Mouse (Mus musculus): ENCODE measurements at regions not wholly inside any gene's neighbourhood (a gene's known extent, or its start where the extent isn't known, plus 50 kb on each side); places are given as distances from the start of the nearest gene placed in this dataset.

DNA sequence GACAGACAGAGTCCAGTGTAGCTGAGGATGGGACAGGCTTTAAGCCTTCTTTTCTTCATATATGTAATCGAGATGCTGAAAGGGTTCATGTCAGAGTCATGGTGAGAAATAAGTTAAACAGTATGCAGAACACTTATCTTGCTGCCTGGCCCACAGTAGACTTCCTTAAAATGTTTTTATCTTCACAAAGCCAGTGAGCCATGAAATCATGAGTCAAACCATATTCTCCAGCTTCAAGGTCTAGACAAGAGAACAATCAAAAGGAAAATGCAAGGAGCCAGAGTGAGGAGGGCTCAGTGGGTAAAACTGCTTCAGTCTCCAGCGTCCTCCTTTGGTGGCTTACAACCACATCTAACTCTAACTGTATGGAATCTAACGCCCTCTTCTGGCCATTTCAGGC lies 103.7 kb upstream of the Onecut1 start:
- ATAC-seq: no peak
- ChIA-PET CTCF (no interaction called here), POLR2A (no interaction called here)

DNA sequence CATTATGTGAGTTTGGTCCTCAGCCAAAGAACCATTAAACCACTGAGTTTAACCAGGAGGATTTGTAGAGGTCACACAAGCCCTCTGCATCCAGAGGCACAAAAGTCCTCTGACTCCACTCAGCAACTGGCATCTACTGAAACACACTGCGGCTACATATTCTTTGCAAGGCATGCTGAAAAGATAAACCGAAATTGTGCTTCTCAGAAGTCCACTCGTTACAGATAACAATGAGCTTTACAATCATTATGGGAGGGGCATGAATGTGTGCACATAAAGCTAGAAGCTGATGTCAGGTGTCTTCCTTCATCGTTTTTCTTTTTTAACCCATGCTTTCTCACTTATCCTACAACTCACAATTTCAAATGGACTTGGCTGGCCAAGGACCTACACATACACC lies 102.8 kb upstream of the Onecut1 start:
- POLR2A ChIA-PET: no interaction called here
- no peak for DNase-seq (ENCODE audit: low read depth, low spot score)
- ATAC-seq: no peak
- CTCF ChIA-PET: no interaction called here
- H3K27me3 ChIP-seq: peaks cover 4% of the 10 kb centered on the region
- TF ChIP-seq CTCF (IDR thresholded peaks at IDR 0.05): no peak
- in situ Hi-C loops (cut with MboI; ENCODE audit: low pct_unique_long_range_greater_than_20kb): no loop called here

More for the DNA sequence above, 103.7 kb upstream of the Onecut1 start:
- in situ Hi-C loops (cut with MboI; ENCODE audit: low pct_unique_long_range_greater_than_20kb): no loop called here
- H3K27me3 ChIP-seq: peaks cover 4% of the 10 kb centered on the region
- peak; percentile 18 for TF ChIP-seq CTCF (IDR thresholded peaks at IDR 0.05)
- DNase-seq (ENCODE audit: low read depth, low spot score): no peak

DNA sequence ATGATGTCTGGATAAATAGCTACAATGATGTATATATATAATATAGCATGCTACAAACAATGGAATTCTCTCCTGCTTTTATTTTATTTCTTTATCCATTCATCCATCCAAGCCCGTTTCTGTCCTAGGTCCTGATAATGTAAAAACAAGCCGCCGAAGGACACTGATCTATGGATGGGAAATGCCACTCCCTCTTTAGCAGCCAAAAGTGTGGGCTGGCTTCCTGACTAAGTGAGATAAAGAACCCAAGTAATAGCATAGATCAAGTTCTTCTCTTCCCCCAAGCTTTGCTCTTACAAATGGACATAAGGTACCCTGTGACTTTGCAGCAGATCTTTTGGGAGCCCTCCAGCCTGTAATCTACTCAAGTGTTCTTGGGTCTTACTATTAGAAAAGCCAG lies 81.3 kb upstream of the Onecut1 start:
- no peak for ATAC-seq
- in situ Hi-C loops (cut with MboI; ENCODE audit: low pct_unique_long_range_greater_than_20kb): no loop called here
- TF ChIP-seq CTCF (IDR thresholded peaks at IDR 0.05): no peak
- H3K27me3 ChIP-seq: peaks cover 12% of the 10 kb centered on the region
- no peak for DNase-seq (ENCODE audit: low read depth, low spot score)
- ChIA-PET POLR2A (no interaction called here), CTCF (no interaction called here)

DNA sequence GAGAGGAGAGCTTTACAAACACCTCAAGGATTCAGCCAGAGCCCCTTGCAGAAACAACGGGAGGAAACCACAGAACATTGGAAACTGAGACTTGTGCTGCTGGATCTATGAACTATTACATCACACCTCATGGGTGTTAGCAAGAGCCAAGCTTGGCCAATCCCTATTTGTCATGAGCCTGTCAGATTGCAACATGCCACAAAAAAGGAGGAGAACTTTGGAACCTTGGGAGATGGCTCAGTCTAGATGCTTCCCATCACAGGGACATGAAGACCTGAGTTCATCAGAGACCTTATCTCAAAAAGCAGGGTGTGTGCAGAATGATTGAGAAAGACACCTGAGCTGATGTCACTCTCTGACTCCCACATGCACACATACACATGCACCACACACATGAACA lies 68.3 kb upstream of the Onecut1 start:
- POLR2A ChIA-PET: no interaction called here
- no peak for TF ChIP-seq CTCF (IDR thresholded peaks at IDR 0.05)
- DNase-seq (ENCODE audit: low read depth, low spot score) (no peak), ATAC-seq (no peak)
- CTCF ChIA-PET: no interaction called here
- in situ Hi-C loops (cut with MboI; ENCODE audit: low pct_unique_long_range_greater_than_20kb): no loop called here
- H3K27me3 ChIP-seq: no peaks in the 10 kb centered on the region

DNA sequence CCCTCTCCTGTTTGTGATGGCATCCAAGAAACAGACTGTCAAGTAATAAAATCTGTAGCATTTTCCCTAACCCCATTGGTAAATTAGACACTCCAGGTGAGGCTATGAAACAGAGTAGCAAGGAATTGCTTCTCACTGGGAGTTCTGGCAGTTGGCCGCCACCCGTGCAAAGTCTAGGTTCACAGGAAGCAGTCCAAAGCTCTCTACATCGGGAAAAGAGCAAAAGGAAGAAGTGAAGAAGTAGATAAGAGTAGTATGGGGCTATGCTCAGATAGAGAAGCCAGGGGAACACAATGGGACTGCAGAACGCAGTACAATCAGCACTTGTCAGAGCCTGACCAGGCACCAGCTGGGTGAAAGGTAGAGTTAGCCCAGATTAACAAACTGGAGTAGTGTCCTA lies 65.7 kb upstream of the Onecut1 start:
- in situ Hi-C loops (cut with MboI; ENCODE audit: low pct_unique_long_range_greater_than_20kb): no loop called here
- no peak for DNase-seq (ENCODE audit: low read depth, low spot score)
- ATAC-seq: no peak
- no peaks in the 10 kb centered on the region for H3K27me3 ChIP-seq
- TF ChIP-seq CTCF (IDR thresholded peaks at IDR 0.05): no peak
- ChIA-PET CTCF (interaction anchor here (1.2 kb wide), 1 partner anchor 249 kb away, joined by 4 read pairs; no protein-coding TSS in a partner anchor), POLR2A (no interaction called here)

DNA sequence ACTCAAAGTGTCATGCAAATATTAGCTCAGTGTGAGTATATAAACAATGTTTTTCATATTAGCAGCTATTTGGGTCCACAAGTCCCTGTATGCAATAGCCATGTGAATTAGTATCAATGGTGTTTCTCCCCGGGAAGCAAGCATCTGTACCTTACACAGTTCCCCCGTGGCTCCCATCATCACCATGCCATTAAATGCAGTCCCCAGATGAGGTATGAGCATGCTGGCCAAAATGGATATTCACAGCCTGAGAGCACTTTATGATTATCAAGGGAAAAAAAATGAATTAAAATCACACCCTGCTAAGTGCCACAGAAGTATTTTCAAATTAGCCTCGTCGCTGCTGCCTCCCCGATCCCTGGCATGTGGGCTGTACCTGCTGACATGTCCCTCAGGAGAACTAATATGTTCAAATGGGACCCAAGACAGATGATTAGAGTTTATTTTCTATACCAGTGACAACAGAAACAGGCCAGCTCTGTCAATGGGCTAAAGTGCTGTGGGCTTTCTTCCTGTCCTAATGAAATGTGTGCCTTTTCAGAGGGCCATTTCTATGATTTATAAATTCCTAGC lies 64.4 kb upstream of the Onecut1 start:
- in situ Hi-C loops (cut with MboI; ENCODE audit: low pct_unique_long_range_greater_than_20kb): no loop called here
- TF ChIP-seq CTCF (IDR thresholded peaks at IDR 0.05): no peak
- POLR2A ChIA-PET: no interaction called here
- CTCF ChIA-PET: interaction anchor here (0.6 to 1.2 kb wide), 2 partner anchors 251 to 416 kb away, joined by 3 to 4 read pairs; no protein-coding TSS in a partner anchor
- ATAC-seq: no peak
- no peaks in the 10 kb centered on the region for H3K27me3 ChIP-seq
- no peak for DNase-seq (ENCODE audit: low read depth, low spot score)

DNA sequence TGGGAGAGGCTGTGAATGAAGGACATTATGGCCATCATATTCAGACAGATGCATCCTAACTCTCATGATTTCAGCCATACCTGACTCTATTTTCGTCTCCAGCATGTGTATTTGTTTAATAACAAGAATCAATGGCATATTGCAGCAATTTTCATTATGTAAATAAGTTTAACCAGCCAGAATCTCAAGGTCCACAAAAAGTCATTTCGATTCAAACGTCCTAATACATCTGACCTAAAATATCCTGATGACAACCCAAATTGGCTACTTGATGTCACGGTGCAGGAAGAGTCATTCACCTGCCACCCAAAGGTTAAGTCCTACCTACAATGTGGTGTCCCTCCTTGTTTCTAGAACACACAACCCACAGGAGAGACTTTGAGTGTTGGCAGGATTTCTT lies 60.6 kb upstream of the Onecut1 start:
- no peaks in the 10 kb centered on the region for H3K27me3 ChIP-seq
- CTCF ChIA-PET: interaction anchor here (1.1 kb wide), 1 partner anchor 20 kb away, joined by 3 read pairs; no protein-coding TSS in a partner anchor
- in situ Hi-C loops (cut with MboI; ENCODE audit: low pct_unique_long_range_greater_than_20kb): no loop called here
- ATAC-seq (no peak), DNase-seq (ENCODE audit: low read depth, low spot score) (no peak)
- TF ChIP-seq CTCF (IDR thresholded peaks at IDR 0.05): no peak
- POLR2A ChIA-PET: no interaction called here

DNA sequence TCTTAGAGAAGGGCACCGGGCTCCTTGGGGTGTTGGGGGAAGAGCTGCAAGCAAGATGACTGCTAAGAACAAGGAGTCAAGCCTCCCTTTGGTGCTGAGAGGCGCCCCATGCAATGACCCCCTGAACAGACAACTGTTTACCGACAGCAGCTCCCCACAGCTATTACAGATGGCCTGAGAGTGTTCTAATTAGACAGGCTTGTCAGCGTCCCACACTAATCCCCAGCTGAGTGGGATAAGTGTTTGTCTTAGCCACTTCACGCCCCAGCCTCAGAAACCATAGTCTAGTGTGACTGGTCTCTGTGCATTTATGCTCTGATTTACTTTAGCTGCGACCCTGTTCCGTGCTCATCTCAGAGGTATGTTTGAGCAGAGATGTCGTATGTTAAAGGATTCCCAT lies 50.3 kb upstream of the Onecut1 start:
- TF ChIP-seq CTCF (IDR thresholded peaks at IDR 0.05): no peak
- ATAC-seq (no peak), DNase-seq (ENCODE audit: low read depth, low spot score) (no peak)
- peaks cover 7% of the 10 kb centered on the region for H3K27me3 ChIP-seq
- in situ Hi-C loops (cut with MboI; ENCODE audit: low pct_unique_long_range_greater_than_20kb): no loop called here
- CTCF ChIA-PET: no interaction called here
- POLR2A ChIA-PET: no interaction called here

Data from Patski (cell line).